Mouse (Mus musculus) liver, adult 2 months (tissue): ENCODE measurements around the gene Cenpc1.

Experiments used
- CTCF ChIP-seq: fragments of 200-500 bp; IDR thresholded peaks from 2 replicates; pipeline ENCODE4 v1.5.1; 2011; ENCODE audit warnings: low read depth, low read length, control low read depth
- POLR2A ChIP-seq: fragments of 200-500 bp; IDR thresholded peaks from 2 replicates; pipeline ENCODE4 v1.6.1; 2011; ENCODE audit warnings: low read length, control low read depth; ENCODE audit not compliant: insufficient read depth; ENCODE audit errors: extremely low read depth

- no peak for TF ChIP-seq POLR2A
- TF ChIP-seq CTCF = no peak
These were observed 68.6 kb downstream of the Cenpc1 start for GRCm38 (mm10) chr5:85996545-85997510.
